Mouse (Mus musculus) hindbrain, embryonic 12.5 days (tissue): Measurements from ENCODE around the gene Ythdf1. TPM values are rescaled to one million over a fixed set of nuclear protein-coding genes. Genes with fewer than 3 reads are reported as not detected.

Experiments used
- ATAC-seq: fragments of 200-750 bp; cut with Nextera tagmentation; 2 replicates; pipeline ENCODE4 v1.8.0; 2017; ENCODE audit warnings: moderate TSS enrichment; ENCODE audit not compliant: low FRiP score
- H3K27ac ChIP-seq: fragments of 300-500 bp; sonication (generic); 2 replicates; pipeline ENCODE4 v1.5.1; 2016; ENCODE audit warnings: mild to moderate bottlenecking
- H3K27me3 ChIP-seq: fragments of 300-500 bp; sonication (generic); 2 replicates; pipeline ENCODE4 v1.6.1; 2016; ENCODE audit warnings: mild to moderate bottlenecking
- H3K36me3 ChIP-seq: fragments of 300-500 bp; sonication (generic); 2 replicates; pipeline ENCODE4 v1.6.1; 2016; ENCODE audit warnings: mild to moderate bottlenecking
- H3K4me1 ChIP-seq: fragments of 300-500 bp; sonication (generic); 2 replicates; pipeline ENCODE4 v1.6.1; 2016
- H3K4me2 ChIP-seq: fragments of 300-500 bp; sonication (generic); replicated peaks from 2 replicates; pipeline ENCODE4 v1.6.1; 2016; ENCODE audit warnings: mild to moderate bottlenecking
- H3K4me3 ChIP-seq: fragments of 300-500 bp; sonication (generic); 2 replicates; pipeline ENCODE4 v1.5.1; 2016; ENCODE audit warnings: mild to moderate bottlenecking
- H3K9ac ChIP-seq: fragments of 300-500 bp; sonication (generic); 2 replicates; pipeline ENCODE4 v1.6.1; 2016; ENCODE audit warnings: mild to moderate bottlenecking, moderate library complexity
- H3K9me3 ChIP-seq: fragments of 300-500 bp; sonication (generic); replicated peaks from 2 replicates; pipeline ENCODE4 v1.6.1; 2016; ENCODE audit warnings: mild to moderate bottlenecking
- WGBS: fragments of 180-500 bp; shearing (Covaris S2); methylation state at CpG from one replicate; pipeline ENCODE4 v1.1.7; 2016; 5-methylcytosine and 5-hydroxymethylcytosine counted together
- polyA plus RNA-seq: library from polyadenylated mRNA; unstranded; fragments of >200 nt; fragmentation: Nextera tagmentation; extraction: Ambion mirVana; gene quantifications from 2 replicates; pipeline ENCODE4 v1.2.1, GENCODE M21; 2016

The Ythdf1 gene
- 61.0 and 65.0 TPM in 2 replicates for polyA plus RNA-seq

- peak within 1 kb of the TSS; percentile 70 for H3K27ac ChIP-seq
- H3K4me1 ChIP-seq, result peaks cover 24% of the 10 kb centered on the region
- no peaks in the 10 kb centered on the region for H3K27me3 ChIP-seq
- peaks cover 27% of the 10 kb centered on the region for H3K36me3 ChIP-seq
- no peaks in the 10 kb centered on the region for H3K9me3 ChIP-seq
- H3K4me3 ChIP-seq, result peak within 1 kb of the TSS; percentile 100
- ATAC-seq, result peak; percentile 94
- H3K4me2 ChIP-seq, result peak within 1 kb of the TSS; percentile 86
- WGBS, result under 1% methylated on average over 52 of the region's 56 CpGs
- H3K9ac ChIP-seq, result peak within 1 kb of the TSS; percentile 98
Observed at GRCm38 (mm10) chr2:180920810-180921400, at the start of gene Ythdf1. Gene Ythdf1 (minus strand): TSS chr2:180920949.

- Histone ChIP-seq H3K27ac (peak within 1 kb of the TSS; percentile 86), H3K27me3 (no peaks in the 10 kb centered on the region), H3K4me2 (peak within 1 kb of the TSS; percentile 97), H3K4me3 (peak within 1 kb of the TSS; percentile 86), H3K36me3 (peaks cover 31% of the 10 kb centered on the region), H3K4me1 (peaks cover 22% of the 10 kb centered on the region), H3K9ac (peak within 1 kb of the TSS; percentile 94), H3K9me3 (no peaks in the 10 kb centered on the region)
- under 1% methylated on average over 56 of the region's 57 CpGs for WGBS
- peak; percentile 93 for ATAC-seq
Observed at GRCm38 (mm10) chr2:180967010-180967763, 46.4 kb upstream of the Ythdf1 start, which contains the start of gene Arfgap1. Gene Arfgap1 (plus strand): TSS chr2:180967225.

- 17% methylated on average over 14 of the region's 14 CpGs for WGBS
- H3K4me2 ChIP-seq, result peak overlapping the region; percentile 97
- H3K9ac ChIP-seq, result peak overlapping the region; percentile 94
- no peaks in the 10 kb centered on the region for H3K9me3 ChIP-seq
- peak; percentile 9; the same call in 1 of the 2 replicates for ATAC-seq
- peak overlapping the region; percentile 86 for H3K27ac ChIP-seq
- no peaks in the 10 kb centered on the region for H3K27me3 ChIP-seq
- H3K4me3 ChIP-seq, result peak overlapping the region; percentile 86
- H3K4me1 ChIP-seq, result peaks cover 22% of the 10 kb centered on the region
- H3K36me3 ChIP-seq, result peaks cover 22% of the 10 kb centered on the region
Observed at GRCm38 (mm10) chr2:180966092-180966882, 45.5 kb upstream of the Ythdf1 start.

GRCm38 (mm10) chr2:180963956-180964355 lies 43.2 kb upstream of the Ythdf1 start:
- Histone ChIP-seq H3K9me3 (no peaks in the 10 kb centered on the region), H3K9ac (no peak overlapping the region), H3K36me3 (peaks cover 4% of the 10 kb centered on the region; the same call in 1 of the 2 replicates), H3K4me1 (peaks cover 19% of the 10 kb centered on the region), H3K27ac (no peak overlapping the region), H3K4me3 (no peak overlapping the region), H3K27me3 (no peaks in the 10 kb centered on the region), H3K4me2 (no peak overlapping the region)
- WGBS, result 4% methylated on average over 5 of the region's 5 CpGs
- 0 out of 2 replicates have a peak, but pooled peaks have one; percentile 25 for ATAC-seq

- no peak overlapping the region for H3K27ac ChIP-seq
- no peak overlapping the region for H3K4me3 ChIP-seq
- no peaks in the 10 kb centered on the region for H3K36me3 ChIP-seq
- 77% methylated on average over 2 of the region's 2 CpGs for WGBS
- no peak overlapping the region for H3K9ac ChIP-seq
- H3K9me3 ChIP-seq, result no peaks in the 10 kb centered on the region
- H3K4me1 ChIP-seq, result peaks cover 9% of the 10 kb centered on the region
- H3K27me3 ChIP-seq, result no peaks in the 10 kb centered on the region
- ATAC-seq, result no peak
- no peak overlapping the region for H3K4me2 ChIP-seq
Observed at GRCm38 (mm10) chr2:180962616-180963308, 42.0 kb upstream of the Ythdf1 start.

- 76% methylated on average over 3 of the region's 3 CpGs for WGBS
- Histone ChIP-seq H3K36me3 (no peaks in the 10 kb centered on the region), H3K27ac (no peak overlapping the region), H3K4me3 (no peak overlapping the region), H3K27me3 (no peaks in the 10 kb centered on the region), H3K9ac (no peak overlapping the region), H3K4me2 (no peak overlapping the region), H3K4me1 (0 out of 2 replicates have a peak, but pooled peaks cover 4% of the 10 kb centered on the region), H3K9me3 (no peaks in the 10 kb centered on the region)
- ATAC-seq, result no peak
Observed at GRCm38 (mm10) chr2:180960187-180960586, 39.4 kb upstream of the Ythdf1 start.

GRCm38 (mm10) chr2:180959605-180960004 lies 38.9 kb upstream of the Ythdf1 start:
- H3K9me3 ChIP-seq, result no peaks in the 10 kb centered on the region
- no peak overlapping the region for H3K4me3 ChIP-seq
- no peaks in the 10 kb centered on the region for H3K27me3 ChIP-seq
- no peaks in the 10 kb centered on the region for H3K36me3 ChIP-seq
- no peak for ATAC-seq
- no peak overlapping the region for H3K27ac ChIP-seq
- H3K4me1 ChIP-seq, result peaks cover 9% of the 10 kb centered on the region; the same call in 1 of the 2 replicates
- 79% methylated on average over 7 of the region's 7 CpGs for WGBS
- no peak overlapping the region for H3K9ac ChIP-seq
- no peak overlapping the region for H3K4me2 ChIP-seq

- H3K4me2 ChIP-seq, result peak within 1 kb of the TSS; percentile 61
- peak; percentile 94 for ATAC-seq
- H3K27me3 ChIP-seq, result no peaks in the 10 kb centered on the region
- H3K4me3 ChIP-seq, result peak within 1 kb of the TSS; percentile 64
- peaks cover 54% of the 10 kb centered on the region for H3K4me1 ChIP-seq
- no peaks in the 10 kb centered on the region for H3K36me3 ChIP-seq
- H3K27ac ChIP-seq, result peak within 1 kb of the TSS; percentile 96
- WGBS, result under 1% methylated on average over 49 of the region's 52 CpGs
- peak within 1 kb of the TSS; percentile 83 for H3K9ac ChIP-seq
- H3K9me3 ChIP-seq, result no peaks in the 10 kb centered on the region
Observed at GRCm38 (mm10) chr2:180954061-180955047, 33.6 kb upstream of the Ythdf1 start, which contains the start of gene Nkain4. Gene Nkain4 (minus strand): TSS chr2:180954699.

- Histone ChIP-seq H3K4me2 (peak overlapping the region; percentile 61), H3K4me1 (peaks cover 54% of the 10 kb centered on the region), H3K9me3 (no peaks in the 10 kb centered on the region), H3K27ac (peak overlapping the region; percentile 96), H3K9ac (peak overlapping the region; percentile 83), H3K4me3 (peak overlapping the region; percentile 64), H3K27me3 (no peaks in the 10 kb centered on the region), H3K36me3 (no peaks in the 10 kb centered on the region)
- 16% methylated on average over 2 of the region's 2 CpGs for WGBS
- no peak for ATAC-seq
Observed at GRCm38 (mm10) chr2:180953638-180954037, 32.9 kb upstream of the Ythdf1 start.

GRCm38 (mm10) chr2:180952731-180953171 lies 32.0 kb upstream of the Ythdf1 start:
- Histone ChIP-seq H3K36me3 (no peaks in the 10 kb centered on the region), H3K4me3 (peak overlapping the region; percentile 64), H3K27ac (peak overlapping the region; percentile 96), H3K27me3 (no peaks in the 10 kb centered on the region), H3K4me1 (peaks cover 54% of the 10 kb centered on the region), H3K9me3 (no peaks in the 10 kb centered on the region), H3K4me2 (peak overlapping the region; percentile 61), H3K9ac (peak overlapping the region; percentile 83)
- peak; percentile 54 for ATAC-seq
- WGBS, result 2% methylated on average over 9 of the region's 9 CpGs
